9 mouse cellular contexts compared by ENCODE assay signal in the genomic region with DNA sequence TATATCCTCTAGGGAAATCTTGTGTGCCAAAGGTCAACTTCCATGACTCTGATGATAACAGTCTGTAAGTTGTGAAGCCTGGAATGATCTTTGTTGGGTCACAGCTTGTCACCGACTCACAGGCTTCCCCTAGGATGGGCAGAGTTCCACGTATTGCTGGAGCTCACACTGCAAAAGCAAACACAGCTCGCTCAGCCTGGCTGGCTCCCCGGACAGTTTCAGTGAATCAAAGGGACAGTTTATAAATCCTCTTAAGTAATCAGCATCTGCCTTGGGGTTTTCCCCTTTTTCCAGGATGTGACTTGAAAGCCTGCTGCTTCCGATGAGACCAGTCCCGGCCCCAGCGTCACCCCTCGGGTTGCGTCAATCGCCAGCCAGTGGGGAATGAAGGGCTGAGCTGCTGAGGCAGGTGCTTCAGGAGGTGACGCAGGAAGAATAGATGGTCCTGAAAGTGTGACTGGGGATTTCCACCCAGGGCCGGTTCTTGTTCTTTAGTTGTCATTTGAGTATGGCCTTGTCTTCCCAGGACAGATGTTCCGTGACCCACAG. TPM values are rescaled to one million over a fixed set of nuclear protein-coding genes. Genes with fewer than 3 reads are reported as not detected.
DNase-seq lines count a peak whose midpoint lies in the region; ATAC-seq and TF ChIP-seq lines count a peak whose summit lies in the region.
"Had no signal": no experiment of that assay in that cellular context is flagged by ENCODE, and none has a peak within 500 bp of the region (broad histone marks: within the 10 kb centered on the region; RNA-seq: fewer than 3 reads in every experiment).

No protein-coding gene starts in this region.

- no peaks in the 10 kb centered on the region for H3K27me3 ChIP-seq in kidney, embryonic 15.5 days
- H3K27me3 ChIP-seq in heart, postnatal 0 days (ENCODE audit: control insufficient read depth, insufficient read depth, low read length), result no peaks in the 10 kb centered on the region
- H3K27me3 ChIP-seq in liver, embryonic 13.5 days, result peaks cover 34% of the 10 kb centered on the region
- H3K27me3 ChIP-seq in stomach, postnatal 0 days (ENCODE audit: control insufficient read depth, insufficient read depth, low read length), result no peaks in the 10 kb centered on the region
- H3K27me3 ChIP-seq in hindbrain, embryonic 16.5 days (replicated peaks; ENCODE audit: control insufficient read depth, insufficient read depth, low read length), result no peaks in the 10 kb centered on the region
- no peaks in the 10 kb centered on the region for H3K27me3 ChIP-seq in forebrain, embryonic 12.5 days

- ATAC-seq in kidney, embryonic 15.5 days (replicated peaks; ENCODE audit: low FRiP score), result no peak
- ATAC-seq in heart, postnatal 0 days (ENCODE audit: insufficient read depth, low read depth), result peak; percentile 66
- no peak for ATAC-seq in liver, embryonic 13.5 days (ENCODE audit: low read depth)
- peak; percentile 57; the same call in 1 of the 2 replicates for ATAC-seq in stomach, postnatal 0 days (ENCODE audit: low FRiP score, low TSS enrichment)
- ATAC-seq in hindbrain, embryonic 16.5 days, result no peak
- ATAC-seq in forebrain, embryonic 12.5 days (ENCODE audit: low FRiP score), result no peak

- WGBS in kidney, embryonic 15.5 days, result 49% methylated on average over 13 of the region's 13 CpGs
- 27% methylated on average over 13 of the region's 13 CpGs for WGBS in heart, postnatal 0 days
- 28% methylated on average over 13 of the region's 13 CpGs for WGBS in liver, embryonic 13.5 days (ENCODE audit: insufficient replicate concordance)
- 15% methylated on average over 13 of the region's 13 CpGs for WGBS in stomach, postnatal 0 days
- WGBS in hindbrain, embryonic 16.5 days, result 61% methylated on average over 13 of the region's 13 CpGs
- 66% methylated on average over 13 of the region's 13 CpGs for WGBS in forebrain, embryonic 12.5 days

- TF ChIP-seq CTCF in heart, postnatal 0 days (IDR thresholded peaks at IDR 0.05; ENCODE audit: low read depth), result no peak
- no peak for TF ChIP-seq CTCF in stomach, postnatal 0 days (IDR thresholded peaks at IDR 0.05; ENCODE audit: low read depth)

- peak; percentile 33 for DNase-seq in kidney, adult 18-20 months
- DNase-seq in T-cell, adult 2 months (ENCODE audit: low spot score), result peak; percentile 81
- DNase-seq in heart, postnatal 0 days (ENCODE audit: low spot score), result peak; percentile 35
- DNase-seq in liver, embryonic 13.5 days, result no peak
- no peak for DNase-seq in stomach, postnatal 0 days (ENCODE audit: low spot score)

- H3K4me2 ChIP-seq in kidney, embryonic 15.5 days, result no peak overlapping the region
- H3K4me2 ChIP-seq in heart, postnatal 0 days (ENCODE audit: low read depth, low read length), result no peak overlapping the region
- peak overlapping the region; percentile 67 for H3K4me2 ChIP-seq in liver, embryonic 13.5 days
- H3K4me2 ChIP-seq in stomach, postnatal 0 days (replicated peaks; ENCODE audit: low read depth), result no peak overlapping the region
- no peak overlapping the region for H3K4me2 ChIP-seq in hindbrain, embryonic 16.5 days (ENCODE audit: low read length)
- H3K4me2 ChIP-seq in forebrain, embryonic 12.5 days, result no peak overlapping the region

- H3K36me3 ChIP-seq in kidney, embryonic 15.5 days, result no peaks in the 10 kb centered on the region
- no peaks in the 10 kb centered on the region for H3K36me3 ChIP-seq in heart, postnatal 0 days (replicated peaks; ENCODE audit: control insufficient read depth, insufficient read depth, low read length)
- no peaks in the 10 kb centered on the region for H3K36me3 ChIP-seq in liver, embryonic 13.5 days
- H3K36me3 ChIP-seq in stomach, postnatal 0 days (ENCODE audit: control insufficient read depth, insufficient read depth, low read length), result no peaks in the 10 kb centered on the region
- no peaks in the 10 kb centered on the region for H3K36me3 ChIP-seq in hindbrain, embryonic 16.5 days (ENCODE audit: control insufficient read depth, insufficient read depth, low read length)
- H3K36me3 ChIP-seq in forebrain, embryonic 12.5 days (replicated peaks), result no peaks in the 10 kb centered on the region
- H3K36me3 ChIP-seq: G1E had no signal

- no peak overlapping the region for H3K4me3 ChIP-seq in kidney, embryonic 15.5 days (replicated peaks)
- no peak overlapping the region for H3K4me3 ChIP-seq in heart, postnatal 0 days (ENCODE audit: low read depth, low read length)
- H3K4me3 ChIP-seq in liver, embryonic 13.5 days (replicated peaks), result no peak overlapping the region
- no peak overlapping the region for H3K4me3 ChIP-seq in stomach, postnatal 0 days (ENCODE audit: low read depth, low read length)
- H3K4me3 ChIP-seq in hindbrain, embryonic 16.5 days (ENCODE audit: low read length), result no peak overlapping the region
- H3K4me3 ChIP-seq in forebrain, embryonic 12.5 days (replicated peaks), result no peak overlapping the region

- no peak overlapping the region for H3K27ac ChIP-seq in kidney, embryonic 15.5 days
- H3K27ac ChIP-seq in heart, postnatal 0 days (ENCODE audit: low read depth), result no peak overlapping the region
- peak overlapping the region; percentile 94 for H3K27ac ChIP-seq in liver, embryonic 13.5 days
- no peak overlapping the region for H3K27ac ChIP-seq in stomach, postnatal 0 days (replicated peaks)
- no peak overlapping the region for H3K27ac ChIP-seq in hindbrain, embryonic 16.5 days (ENCODE audit: low read depth, low read length)
- no peak overlapping the region for H3K27ac ChIP-seq in forebrain, embryonic 12.5 days

- no peaks in the 10 kb centered on the region for H3K9me3 ChIP-seq in kidney, embryonic 15.5 days (replicated peaks)
- no peaks in the 10 kb centered on the region for H3K9me3 ChIP-seq in heart, postnatal 0 days (replicated peaks; ENCODE audit: control insufficient read depth, low read length)
- no peaks in the 10 kb centered on the region for H3K9me3 ChIP-seq in liver, embryonic 13.5 days (replicated peaks)
- no peaks in the 10 kb centered on the region for H3K9me3 ChIP-seq in stomach, postnatal 0 days (ENCODE audit: control insufficient read depth, low read length)
- H3K9me3 ChIP-seq in hindbrain, embryonic 16.5 days (ENCODE audit: control insufficient read depth, low read length), result no peaks in the 10 kb centered on the region
- no peaks in the 10 kb centered on the region for H3K9me3 ChIP-seq in forebrain, embryonic 12.5 days
- H3K9me3 ChIP-seq: G1E had no signal

- H3K9ac ChIP-seq in kidney, embryonic 15.5 days, result no peak overlapping the region
- no peak overlapping the region for H3K9ac ChIP-seq in heart, postnatal 0 days (replicated peaks; ENCODE audit: low read depth, low read length)
- H3K9ac ChIP-seq in liver, embryonic 13.5 days, result peak overlapping the region; percentile 70
- no peak overlapping the region for H3K9ac ChIP-seq in stomach, postnatal 0 days (ENCODE audit: low read length)
- H3K9ac ChIP-seq in hindbrain, embryonic 16.5 days (ENCODE audit: low read depth, low read length), result no peak overlapping the region
- H3K9ac ChIP-seq in forebrain, embryonic 12.5 days, result no peak overlapping the region

- peaks cover 5% of the 10 kb centered on the region; the same call in 1 of the 2 replicates for H3K4me1 ChIP-seq in kidney, embryonic 15.5 days
- H3K4me1 ChIP-seq in heart, postnatal 0 days (ENCODE audit: control insufficient read depth, insufficient read depth), result peaks cover 10% of the 10 kb centered on the region
- peaks cover 62% of the 10 kb centered on the region for H3K4me1 ChIP-seq in liver, embryonic 13.5 days (replicated peaks)
- H3K4me1 ChIP-seq in stomach, postnatal 0 days (replicated peaks; ENCODE audit: control insufficient read depth, insufficient read depth), result no peaks in the 10 kb centered on the region
- no peaks in the 10 kb centered on the region for H3K4me1 ChIP-seq in hindbrain, embryonic 16.5 days (ENCODE audit: control insufficient read depth, insufficient read depth, low read depth, low read length)
- H3K4me1 ChIP-seq in forebrain, embryonic 12.5 days, result 0 out of 2 replicates have a peak, but pooled peaks cover 4% of the 10 kb centered on the region

- TF ChIP-seq EP300 in heart, postnatal 0 days (IDR thresholded peaks at IDR 0.05; ENCODE audit: low read depth), result no peak
- no peak for TF ChIP-seq EP300 in stomach, postnatal 0 days (optimal IDR thresholded peaks at IDR 0.05)

RNA-seq across cellular contexts. Expression of gene Odc1, which starts 37.5 kb away (rescaled TPM):
- polyA plus RNA-seq in kidney, embryonic 15.5 days (2015; fragmentation: Nextera tagmentation; extraction: Ambion mirVana), result 218 and 231 TPM in 2 replicates
- total RNA-seq in heart, postnatal 0 days (2014; rRNA removed; ENCODE audit: low replicate concordance), result 172 and 189 TPM in 2 replicates
- 59.0 and 67.4 TPM in 2 replicates for polyA plus RNA-seq in heart, postnatal 0 days (2015; fragmentation: Nextera tagmentation; extraction: Ambion mirVana)
- 465 and 535 TPM in 2 replicates for polyA plus RNA-seq in liver, embryonic 13.5 days (2015; fragmentation: Nextera tagmentation; extraction: Ambion mirVana)
- 67.7 and 70.4 TPM in 2 replicates for polyA plus RNA-seq in stomach, postnatal 0 days (2015; fragmentation: Nextera tagmentation; extraction: Ambion mirVana)
- polyA plus RNA-seq in hindbrain, embryonic 16.5 days (2015; fragmentation: Nextera tagmentation; extraction: Ambion mirVana), result 116 and 124 TPM in 2 replicates
- 291 and 318 TPM in 2 replicates for polyA plus RNA-seq in forebrain, embryonic 12.5 days (2016; fragmentation: Nextera tagmentation; extraction: Ambion mirVana)

Comparison
In these comparisons a context has a peak if more than half of its experiments do, and no peak if none do; other contexts are left out.
1. DNase-seq: peak in kidney, adult 18-20 months (single experiment), T-cell, adult 2 months (single experiment) and heart, postnatal 0 days (single experiment); none in liver, embryonic 13.5 days (single experiment) and stomach, postnatal 0 days (single experiment).
2. ATAC-seq: peak in heart, postnatal 0 days (single experiment) and stomach, postnatal 0 days (single experiment); none in kidney, embryonic 15.5 days (single experiment), liver, embryonic 13.5 days (single experiment), hindbrain, embryonic 16.5 days (single experiment) and forebrain, embryonic 12.5 days (single experiment).